Comparison of ENCODE assay signal across 17 mouse cellular contexts in genomic region chr10:25571319-25572240, GRCm38 (mm10). TPM values are rescaled to one million over a fixed set of nuclear protein-coding genes. Genes with fewer than 3 reads are reported as not detected.
A peak's percentile ranks its signal among the peaks of the same experiment; 100 is the strongest.
DNase-seq lines count a peak whose midpoint lies in the region; ATAC-seq and TF ChIP-seq lines count a peak whose summit lies in the region.
"Had no signal": no experiment of that assay in that cellular context is flagged by ENCODE, and none has a peak within 500 bp of the region (broad histone marks: within the 10 kb centered on the region; RNA-seq: fewer than 3 reads in every experiment).

No protein-coding gene starts in this region.

- WGBS in kidney, embryonic 16.5 days = 39% methylated on average over 9 of the region's 9 CpGs
- 22% methylated on average over 9 of the region's 9 CpGs for WGBS in forebrain, postnatal 0 days
- 35% methylated on average over 9 of the region's 9 CpGs for WGBS in midbrain, embryonic 11.5 days
- WGBS in intestine, embryonic 16.5 days = 71% methylated on average over 9 of the region's 9 CpGs

- H3K4me1 ChIP-seq in kidney, embryonic 16.5 days (ENCODE audit: insufficient read depth, low read length) = 0 out of 2 replicates have a peak, but pooled peaks cover 5% of the 10 kb centered on the region
- no peaks in the 10 kb centered on the region for H3K4me1 ChIP-seq in forebrain, postnatal 0 days (ENCODE audit: insufficient read depth)
- peaks cover 3% of the 10 kb centered on the region; the same call in 1 of the 2 replicates for H3K4me1 ChIP-seq in midbrain, embryonic 11.5 days (ENCODE audit: control insufficient read depth, insufficient read depth, low read length)
- H3K4me1 ChIP-seq in intestine, embryonic 16.5 days (ENCODE audit: control insufficient read depth, insufficient read depth, low read length) = no peaks in the 10 kb centered on the region
- H3K4me1 ChIP-seq: heart, embryonic 15.5 days; intestine, embryonic 15.5 days; liver, embryonic 13.5 days had no signal

- TF ChIP-seq CTCF in forebrain, postnatal 0 days (IDR thresholded peaks at IDR 0.05; ENCODE audit: low read depth) = no peak

- H3K36me3 ChIP-seq in kidney, embryonic 16.5 days (ENCODE audit: insufficient read depth, low read length) = no peaks in the 10 kb centered on the region
- no peaks in the 10 kb centered on the region for H3K36me3 ChIP-seq in forebrain, postnatal 0 days (ENCODE audit: insufficient read depth)
- H3K36me3 ChIP-seq in midbrain, embryonic 11.5 days (ENCODE audit: control insufficient read depth, insufficient read depth, low read length) = no peaks in the 10 kb centered on the region
- no peaks in the 10 kb centered on the region for H3K36me3 ChIP-seq in intestine, embryonic 16.5 days (ENCODE audit: control insufficient read depth, insufficient read depth, low read length)
- H3K36me3 ChIP-seq: embryonic facial prominence, embryonic 13.5 days; heart, embryonic 15.5 days; intestine, embryonic 15.5 days; liver, embryonic 13.5 days had no signal

- no peaks in the 10 kb centered on the region for H3K27me3 ChIP-seq in kidney, embryonic 16.5 days (ENCODE audit: insufficient read depth, low read length)
- H3K27me3 ChIP-seq in forebrain, postnatal 0 days (ENCODE audit: insufficient read depth, low read length) = no peaks in the 10 kb centered on the region
- no peaks in the 10 kb centered on the region for H3K27me3 ChIP-seq in midbrain, embryonic 11.5 days (ENCODE audit: control insufficient read depth, insufficient read depth, low read length)
- H3K27me3 ChIP-seq in intestine, embryonic 16.5 days (replicated peaks; ENCODE audit: control insufficient read depth, insufficient read depth, low read length) = no peaks in the 10 kb centered on the region
- H3K27me3 ChIP-seq: embryonic facial prominence, embryonic 13.5 days; heart, embryonic 15.5 days; intestine, embryonic 15.5 days; liver, embryonic 13.5 days had no signal

- peak; percentile 46; the same call in 1 of the 2 replicates for ATAC-seq in kidney, embryonic 16.5 days (ENCODE audit: low FRiP score, low TSS enrichment)
- peak; percentile 83 for ATAC-seq in forebrain, postnatal 0 days
- peak; percentile 89 for ATAC-seq in midbrain, embryonic 11.5 days (ENCODE audit: low FRiP score)
- no peak for ATAC-seq in intestine, embryonic 16.5 days
- ATAC-seq: intestine, embryonic 15.5 days had no signal

- H3K9me3 ChIP-seq in kidney, embryonic 16.5 days (ENCODE audit: low read length) = no peaks in the 10 kb centered on the region
- no peaks in the 10 kb centered on the region for H3K9me3 ChIP-seq in forebrain, postnatal 0 days (ENCODE audit: low read length)
- no peaks in the 10 kb centered on the region for H3K9me3 ChIP-seq in midbrain, embryonic 11.5 days (ENCODE audit: control insufficient read depth, low read length)
- no peaks in the 10 kb centered on the region for H3K9me3 ChIP-seq in intestine, embryonic 16.5 days (ENCODE audit: control insufficient read depth, low read length)
- H3K9me3 ChIP-seq: embryonic facial prominence, embryonic 13.5 days; heart, embryonic 15.5 days; intestine, embryonic 15.5 days; liver, embryonic 13.5 days had no signal

- no peak overlapping the region for H3K4me2 ChIP-seq in kidney, embryonic 16.5 days (replicated peaks; ENCODE audit: low read depth, low read length)
- H3K4me2 ChIP-seq in forebrain, postnatal 0 days (ENCODE audit: low read depth) = no peak overlapping the region
- 0 out of 2 replicates have a peak overlapping the region, but pooled peaks have one; percentile 5 for H3K4me2 ChIP-seq in midbrain, embryonic 11.5 days
- no peak overlapping the region for H3K4me2 ChIP-seq in intestine, embryonic 16.5 days (ENCODE audit: low read depth, low read length)
- H3K4me2 ChIP-seq: embryonic facial prominence, embryonic 13.5 days; heart, embryonic 15.5 days; intestine, embryonic 15.5 days; liver, embryonic 13.5 days had no signal

- no peak for DNase-seq in kidney, postnatal 14 days
- DNase-seq in forebrain, postnatal 0 days = peak; percentile 22
- peak; percentile 90 for DNase-seq in midbrain, embryonic 11.5 days (ENCODE audit: low spot score, missing footprints)
- peak; percentile 33 for DNase-seq in retina, postnatal 1 day
- DNase-seq in frontal cortex, postnatal 10 days (ENCODE audit: low spot score in 2 of 2) = no peak
- DNase-seq: cerebellum, adult 9-10 months; liver, embryonic 13.5 days; thymus, adult 18-20 months had no signal

- H3K9ac ChIP-seq in kidney, embryonic 16.5 days (replicated peaks; ENCODE audit: low read length) = no peak overlapping the region
- no peak overlapping the region for H3K9ac ChIP-seq in forebrain, postnatal 0 days
- H3K9ac ChIP-seq in midbrain, embryonic 11.5 days (ENCODE audit: low read length) = no peak overlapping the region
- no peak overlapping the region for H3K9ac ChIP-seq in intestine, embryonic 16.5 days (ENCODE audit: low read depth, low read length)
- H3K9ac ChIP-seq: embryonic facial prominence, embryonic 13.5 days; heart, embryonic 15.5 days; intestine, embryonic 15.5 days; liver, embryonic 13.5 days had no signal

- no peak overlapping the region for H3K4me3 ChIP-seq in kidney, embryonic 16.5 days (ENCODE audit: low read length)
- H3K4me3 ChIP-seq in forebrain, postnatal 0 days (ENCODE audit: low read depth, low read length) = no peak overlapping the region
- H3K4me3 ChIP-seq in midbrain, embryonic 11.5 days (ENCODE audit: low read depth, low read length) = no peak overlapping the region
- no peak overlapping the region for H3K4me3 ChIP-seq in intestine, embryonic 16.5 days (ENCODE audit: low read length)
- H3K4me3 ChIP-seq: embryonic facial prominence, embryonic 13.5 days; heart, embryonic 15.5 days; intestine, embryonic 15.5 days; liver, embryonic 13.5 days had no signal

- H3K27ac ChIP-seq in kidney, embryonic 16.5 days (ENCODE audit: low read length) = no peak overlapping the region
- H3K27ac ChIP-seq in forebrain, postnatal 0 days (ENCODE audit: low read depth, low read length) = no peak overlapping the region
- peak overlapping the region; percentile 16; the same call in 1 of the 2 replicates for H3K27ac ChIP-seq in midbrain, embryonic 11.5 days (ENCODE audit: low read depth, low read length)
- H3K27ac ChIP-seq in intestine, embryonic 16.5 days (ENCODE audit: low read length) = no peak overlapping the region
- H3K27ac ChIP-seq: embryonic facial prominence, embryonic 13.5 days; heart, embryonic 15.5 days; intestine, embryonic 15.5 days; liver, embryonic 13.5 days had no signal

RNA-seq across cellular contexts. Expression of gene Smlr1, which starts 35.5 kb away (rescaled TPM):
- 0.23 and 0.60 TPM in 2 replicates for polyA plus RNA-seq in kidney, embryonic 16.5 days (2015; fragmentation: Nextera tagmentation; extraction: Ambion mirVana)
- total RNA-seq in forebrain, postnatal 0 days (2014; rRNA removed) = not detected in 2 replicates
- polyA plus RNA-seq in forebrain, postnatal 0 days (2015; fragmentation: Nextera tagmentation; extraction: Ambion mirVana) = not detected in 2 replicates
- polyA plus RNA-seq in midbrain, embryonic 11.5 days (2014; fragmentation: Nextera tagmentation; extraction: Ambion mirVana) = not detected in 2 replicates
- polyA plus RNA-seq in intestine, embryonic 16.5 days (2015; fragmentation: Nextera tagmentation; extraction: Ambion mirVana) = 22.0 and 35.6 TPM in 2 replicates
- total RNA-seq: layer of hippocampus, adult 8-10 months; left cerebral cortex, postnatal 25 days had no signal
- polyA plus RNA-seq: embryonic facial prominence, embryonic 13.5 days; frontal cortex, adult 2 months; gonadal fat pad, adult 2 months; heart, embryonic 15.5 days had no signal

Comparison
In these comparisons a context has a peak if more than half of its experiments do, and no peak if none do; other contexts are left out.
1. DNase-seq: peak in forebrain, postnatal 0 days (single experiment), midbrain, embryonic 11.5 days (single experiment) and retina, postnatal 1 day (single experiment); none in kidney, postnatal 14 days (single experiment) and frontal cortex, postnatal 10 days (0 of 2).
2. RNA of gene Smlr1, which starts 35.5 kb away (polyA plus RNA-seq): 22.0 to 35.6 TPM in intestine, embryonic 16.5 days; 0.23 to 0.60 TPM in kidney, embryonic 16.5 days, not detected in forebrain, postnatal 0 days and not detected in midbrain, embryonic 11.5 days; every median in the first group is over 10 times any median in the second.